Mouse (Mus musculus) cortical plate, adult 2 months (tissue): ENCODE measurements around the gene Ldb1. TPM values are rescaled to one million over a fixed set of nuclear protein-coding genes. Genes with fewer than 3 reads are reported as not detected.

Experiments used
- H3K27ac ChIP-seq: fragments of 200-500 bp; 2 replicates; pipeline ENCODE4 v1.5.1; 2012; ENCODE audit warnings: low read length, control low read depth, inconsistent platforms; ENCODE audit not compliant: insufficient read depth
- H3K4me1 ChIP-seq: fragments of 200-500 bp; 2 replicates; pipeline ENCODE4 v1.6.1; 2011; ENCODE audit warnings: low read length; ENCODE audit not compliant: control insufficient read depth, insufficient read depth
- H3K4me3 ChIP-seq: fragments of 200-500 bp; 2 replicates; pipeline ENCODE4 v1.5.1; 2011; ENCODE audit warnings: mild to moderate bottlenecking, low read length, control low read depth; ENCODE audit not compliant: insufficient read depth
- CTCF ChIP-seq: fragments of 200-500 bp; IDR thresholded peaks from 2 replicates; pipeline ENCODE4 v1.5.1; 2011; ENCODE audit warnings: mild to moderate bottlenecking, control low read depth, low read length; ENCODE audit not compliant: insufficient read depth; ENCODE audit errors: extremely low read depth
- POLR2A ChIP-seq: fragments of 200-500 bp; IDR thresholded peaks from 2 replicates; pipeline ENCODE4 v1.6.1; 2011; ENCODE audit warnings: mild to moderate bottlenecking, low read length, control low read depth; ENCODE audit not compliant: insufficient read depth; ENCODE audit errors: extremely low read depth
- polyA plus RNA-seq: library from polyadenylated mRNA; depleted of rRNA; stranded (reverse); fragments of >200 nt; gene quantifications from 2 replicates; pipeline ENCODE4 v1.2.3, GENCODE M21; 2012; rRNA removed

Ldb1 gene
- 159 and 161 TPM in 2 replicates for polyA plus RNA-seq

DNA sequence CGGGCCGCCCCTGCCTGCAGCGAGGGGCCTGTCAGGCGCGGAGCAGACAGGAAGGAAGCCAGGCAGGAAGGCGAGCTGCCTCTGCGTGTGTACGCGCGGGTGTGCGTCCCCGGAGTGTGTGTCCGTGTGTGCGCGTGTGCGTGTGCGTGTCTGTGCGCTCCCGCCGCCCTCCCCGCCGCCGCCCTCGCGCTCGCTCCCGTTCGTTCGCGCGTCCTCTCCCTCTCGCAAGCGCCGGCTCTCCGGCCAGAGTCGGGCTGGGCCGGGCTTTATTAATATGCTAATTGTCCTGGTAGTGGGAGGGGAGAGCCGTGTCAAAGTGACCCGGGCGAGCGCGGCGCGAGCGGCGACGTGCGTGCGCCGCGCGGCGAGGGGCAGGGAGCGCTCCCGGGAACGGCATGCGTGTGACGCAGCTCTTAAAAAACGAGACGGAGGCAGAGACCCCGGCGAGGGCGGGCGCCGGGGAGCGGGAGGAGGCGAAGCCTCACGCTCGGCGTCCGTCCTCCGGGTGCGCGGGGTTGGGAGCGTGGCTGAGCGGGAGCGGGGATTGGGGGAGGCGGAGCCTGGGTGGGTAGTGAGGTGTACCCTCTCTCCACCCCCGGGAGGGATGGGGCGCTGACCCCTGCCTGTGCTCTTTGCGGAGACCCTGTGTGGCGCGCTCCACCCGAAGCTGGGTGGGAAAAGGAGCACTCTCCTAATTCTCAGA is at the start of gene Ldb1:
Gene Ldb1, minus strand, starts transcription at position 222 of the 703 bp plus-strand sequence.
- peaks cover 19% of the 10 kb centered on the region for H3K4me1 ChIP-seq
- peak within 1 kb of the TSS; percentile 96 for H3K27ac ChIP-seq
- TF ChIP-seq CTCF (no peak), POLR2A (peak; percentile 79; the same call in 1 of the 2 replicates)
- peak within 1 kb of the TSS; percentile 77 for H3K4me3 ChIP-seq

DNA sequence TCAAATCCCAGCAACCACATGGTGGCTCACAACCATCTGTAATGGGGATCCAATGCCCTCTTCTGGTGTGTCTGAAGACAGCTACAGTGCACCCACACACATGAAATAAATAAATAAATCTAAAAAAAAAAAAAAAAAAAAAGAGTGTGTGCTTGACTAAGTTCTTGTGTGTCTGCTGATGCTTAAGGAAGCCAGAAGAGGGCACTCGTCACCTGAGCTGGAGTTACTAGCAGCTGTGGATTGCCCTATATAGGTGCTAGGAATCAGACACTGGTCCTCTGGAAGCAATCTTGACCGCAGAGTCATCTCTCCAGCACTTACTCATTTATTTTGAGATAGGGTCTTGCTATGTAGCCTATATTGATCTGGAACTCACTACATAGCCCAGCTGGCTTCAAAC is 49.1 kb upstream of the Ldb1 start:
- TF ChIP-seq CTCF (no peak), POLR2A (no peak)
- H3K27ac ChIP-seq, result no peak overlapping the region
- H3K4me3 ChIP-seq, result no peak overlapping the region
- no peaks in the 10 kb centered on the region for H3K4me1 ChIP-seq

DNA sequence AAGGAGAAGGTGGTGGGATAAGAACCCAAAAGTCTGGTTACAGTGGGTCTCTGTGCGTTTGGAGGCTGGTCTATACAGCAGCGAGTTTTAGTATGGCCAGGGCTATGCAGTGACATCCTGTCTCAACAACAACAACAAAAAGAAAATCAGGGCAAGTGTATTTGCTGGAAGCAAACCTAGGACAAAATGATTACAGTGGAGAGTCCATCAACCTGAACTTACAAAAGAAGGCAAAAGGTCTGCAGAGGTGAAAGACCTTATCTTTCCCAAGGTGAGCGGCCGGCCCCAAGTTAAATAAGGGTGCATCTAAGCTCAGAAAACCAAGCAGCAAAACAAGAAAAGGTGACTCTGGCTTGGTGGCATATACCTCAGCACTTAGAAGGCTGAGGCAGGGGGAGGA is 46.6 kb upstream of the Ldb1 start:
- Histone ChIP-seq H3K4me3 (no peak overlapping the region), H3K27ac (no peak overlapping the region), H3K4me1 (no peaks in the 10 kb centered on the region)
- TF ChIP-seq CTCF, result no peak

DNA sequence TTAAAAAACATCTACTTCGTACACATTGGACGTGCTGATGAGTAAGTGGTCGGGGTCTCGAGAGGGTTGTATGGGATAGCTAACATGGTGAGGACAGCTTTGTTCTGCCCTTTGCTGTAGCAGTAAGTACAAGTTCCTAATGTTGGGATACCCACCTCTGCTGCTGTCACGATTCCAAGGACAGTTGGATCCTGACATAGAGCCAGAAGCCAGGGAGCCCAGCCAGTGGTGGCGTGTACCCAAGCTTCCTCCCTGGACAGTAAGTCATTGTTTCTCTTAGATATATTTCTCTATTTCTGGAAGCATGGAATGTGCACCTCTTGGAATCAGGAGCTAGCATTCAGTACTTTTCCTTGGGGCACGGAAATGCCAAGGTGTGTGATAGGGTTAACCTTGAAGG is 42.9 kb upstream of the Ldb1 start:
- TF ChIP-seq CTCF (no peak), POLR2A (no peak)
- H3K27ac ChIP-seq, result no peak overlapping the region
- H3K4me1 ChIP-seq, result no peaks in the 10 kb centered on the region
- no peak overlapping the region for H3K4me3 ChIP-seq

DNA sequence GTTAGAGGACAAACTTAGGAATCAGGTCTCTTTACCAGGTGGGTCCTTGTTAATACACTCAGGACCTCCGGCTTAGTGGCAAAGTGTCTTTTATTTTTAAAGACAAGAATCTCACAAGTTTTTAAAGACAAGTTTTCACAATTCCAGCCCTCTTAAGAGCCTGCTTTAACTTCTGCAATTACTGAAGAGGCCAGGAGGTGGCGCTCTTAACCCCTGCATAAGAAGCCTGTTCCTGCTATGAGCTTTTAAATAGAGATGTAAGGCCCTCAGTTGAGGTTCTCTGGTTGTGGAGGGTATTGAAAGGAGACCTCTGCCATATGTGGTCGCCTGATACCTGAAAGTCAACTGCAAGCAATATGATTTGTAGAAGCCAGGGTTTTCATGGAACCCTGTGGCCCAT is 41.3 kb upstream of the Ldb1 start:
- TF ChIP-seq CTCF, result peak; percentile 65
- TF ChIP-seq POLR2A, result no peak
- Histone ChIP-seq H3K4me3 (no peak overlapping the region), H3K4me1 (no peaks in the 10 kb centered on the region), H3K27ac (no peak overlapping the region)

DNA sequence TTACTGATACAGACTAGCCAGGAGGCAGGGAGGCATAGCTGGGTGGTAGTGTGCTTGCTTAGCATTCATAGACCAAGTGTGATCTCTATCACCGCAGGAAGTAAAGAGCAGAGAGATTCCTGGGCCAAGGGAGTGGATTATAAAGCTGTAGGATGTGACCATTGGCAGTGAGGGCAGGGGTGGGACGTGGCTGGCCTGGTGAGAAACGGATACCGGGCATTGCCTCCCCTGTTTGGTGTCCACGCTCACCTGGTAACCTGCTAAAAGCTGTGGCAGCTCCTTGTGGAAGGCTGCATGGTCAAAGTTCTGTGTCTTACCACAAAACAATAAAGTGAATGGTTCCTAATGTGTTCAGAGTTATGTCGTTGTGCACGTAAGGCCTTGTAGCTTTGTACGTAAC is 40.2 kb upstream of the Ldb1 start:
- TF ChIP-seq POLR2A (no peak), CTCF (no peak)
- no peaks in the 10 kb centered on the region for H3K4me1 ChIP-seq
- H3K27ac ChIP-seq, result no peak overlapping the region
- H3K4me3 ChIP-seq, result no peak overlapping the region

DNA sequence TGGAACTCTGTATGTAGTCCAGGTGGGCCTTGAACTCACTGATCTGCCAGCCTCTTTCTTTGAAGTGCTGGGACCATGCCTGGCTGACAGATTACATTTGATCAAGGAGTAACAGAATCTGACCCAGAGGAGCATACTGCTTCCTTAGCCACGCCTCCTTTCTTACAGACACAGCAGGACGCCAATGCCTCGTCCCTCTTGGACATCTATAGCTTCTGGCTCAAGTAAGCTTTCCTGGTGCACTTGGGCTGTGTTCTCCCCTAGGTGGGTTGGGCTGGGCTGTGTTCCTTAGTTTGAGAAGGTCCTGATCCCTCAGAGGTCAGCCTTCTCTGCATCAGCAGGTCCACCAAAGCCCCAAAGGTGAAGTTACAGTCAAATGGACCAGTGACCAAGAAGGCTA is 33.5 kb upstream of the Ldb1 start:
- peaks cover 6% of the 10 kb centered on the region; the same call in 1 of the 2 replicates for H3K4me1 ChIP-seq
- TF ChIP-seq CTCF (no peak), POLR2A (no peak)

DNA sequence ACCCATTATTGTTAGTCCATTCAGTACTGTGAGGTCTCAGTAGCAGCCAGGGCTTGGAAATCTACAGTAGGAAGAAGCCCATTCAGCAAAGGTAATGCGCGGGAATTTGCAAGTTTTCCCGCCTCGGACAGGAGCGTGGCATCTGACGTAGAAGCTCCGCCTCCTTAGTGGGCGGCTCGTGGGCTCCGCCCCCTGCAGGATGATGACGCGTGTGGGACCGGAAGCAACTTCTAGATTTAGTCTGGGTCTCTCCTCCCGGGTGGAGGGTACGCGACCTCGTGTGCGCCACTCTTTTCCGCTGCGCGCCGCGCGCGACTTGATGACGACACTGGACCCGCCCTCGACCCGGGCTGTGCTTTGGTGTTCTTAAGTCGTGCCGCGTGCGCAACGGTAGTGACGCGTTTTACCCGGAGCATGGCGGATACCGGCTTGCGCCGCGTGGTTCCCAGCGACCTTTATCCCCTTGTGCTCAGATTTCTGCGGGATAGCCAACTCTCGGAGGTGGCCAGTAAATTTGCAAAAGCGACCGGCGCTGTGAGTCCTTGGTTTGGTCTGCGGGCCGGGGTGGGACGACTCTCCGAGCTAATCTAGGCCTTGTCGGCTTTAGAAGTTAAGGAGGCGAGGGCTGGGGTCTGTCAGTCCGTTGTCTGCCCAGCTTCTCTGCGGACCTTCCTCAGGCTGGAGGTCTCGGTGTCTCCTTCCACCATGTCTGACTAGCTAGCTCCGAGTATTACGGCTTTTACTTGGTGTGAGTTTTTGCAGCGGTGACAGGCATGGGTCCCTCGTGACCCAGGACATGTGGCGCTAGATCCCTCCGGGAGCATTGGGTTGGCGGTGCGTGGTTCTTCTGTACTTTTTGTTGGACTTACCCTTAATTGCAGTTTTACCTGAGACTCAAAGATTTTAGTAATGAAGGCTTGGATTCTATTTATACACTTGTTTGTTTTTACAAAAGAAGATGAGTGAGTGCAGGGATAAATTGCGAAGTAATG is 30.9 kb upstream of the Ldb1 start, which contains the start of gene Nolc1:
Gene Nolc1, plus strand, starts transcription at position 248 of the 992 bp plus-strand sequence.
- TF ChIP-seq CTCF, result no peak
- TF ChIP-seq POLR2A, result peak; percentile 75; the same call in 1 of the 2 replicates
- no peak within 1 kb of the TSS for H3K27ac ChIP-seq
- peaks cover 6% of the 10 kb centered on the region; the same call in 1 of the 2 replicates for H3K4me1 ChIP-seq
- H3K4me3 ChIP-seq, result peak within 1 kb of the TSS; percentile 81

More for the DNA sequence above, 33.5 kb upstream of the Ldb1 start:
- Histone ChIP-seq H3K4me3 (no peak overlapping the region), H3K27ac (no peak overlapping the region)

DNA sequence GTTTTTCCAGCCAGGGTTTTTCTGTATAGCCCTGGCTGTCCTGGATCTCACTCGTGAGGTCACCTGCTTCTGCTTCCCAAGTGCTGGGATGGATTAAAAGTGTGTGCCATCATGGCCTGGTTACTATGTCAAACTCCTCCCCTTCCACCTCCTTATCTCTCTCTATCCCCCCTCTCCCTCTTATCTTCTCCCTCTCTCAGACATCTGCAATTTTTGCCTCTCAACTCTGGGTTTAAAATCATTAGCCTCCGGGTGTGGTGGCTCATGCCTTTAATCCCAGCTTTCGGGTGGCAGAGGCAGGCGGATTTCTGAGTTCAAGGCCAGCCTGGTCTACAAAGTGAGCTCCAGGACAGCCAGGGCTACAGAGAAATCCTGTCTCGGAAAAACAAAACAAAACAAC is 29.3 kb upstream of the Ldb1 start:
- no peak overlapping the region for H3K27ac ChIP-seq

More for the DNA sequence above, 29.3 kb upstream of the Ldb1 start:
- TF ChIP-seq POLR2A (no peak), CTCF (no peak)
- Histone ChIP-seq H3K4me1 (peaks cover 6% of the 10 kb centered on the region; the same call in 1 of the 2 replicates), H3K4me3 (no peak overlapping the region)
